Mouse (Mus musculus) right cerebral cortex, postnatal 10 days (tissue): ENCODE results near the gene Methig1.
"Not testable (repeated sequence)": the region's sequence is repeated elsewhere in the genome, so short reads cannot be mapped to it uniquely, and the experiment has no call there.

Experiments
- DNase-seq, 2 experiments: peaks; one replicate each; pipeline ENCODE4 v3.0.0; 2021; ENCODE audit warnings: low spot score in 2 of 2

Gene Methig1

GRCm38 (mm10) chr15:100352711-100353250 is at the start of gene Methig1, which contains the start of gene Mettl7a2:
TSS of gene Methig1 (plus strand) at chr15:100353149.
TSS of gene Mettl7a2 (plus strand) at chr15:100353200.
- no peak for DNase-seq

- DNase-seq: no peak
Observed at GRCm38 (mm10) chr15:100303428-100304018, 49.4 kb upstream of the Methig1 start.

GRCm38 (mm10) chr15:100304019-100304991 is 48.6 kb upstream of the Methig1 start, which contains the start of gene Mettl7a1:
TSS of gene Mettl7a1 (plus strand) at chr15:100304140.
- DNase-seq: peak; percentile 91 to 92

GRCm38 (mm10) chr15:100306201-100306600 is 46.7 kb upstream of the Methig1 start:
- DNase-seq: no peak

DNA sequence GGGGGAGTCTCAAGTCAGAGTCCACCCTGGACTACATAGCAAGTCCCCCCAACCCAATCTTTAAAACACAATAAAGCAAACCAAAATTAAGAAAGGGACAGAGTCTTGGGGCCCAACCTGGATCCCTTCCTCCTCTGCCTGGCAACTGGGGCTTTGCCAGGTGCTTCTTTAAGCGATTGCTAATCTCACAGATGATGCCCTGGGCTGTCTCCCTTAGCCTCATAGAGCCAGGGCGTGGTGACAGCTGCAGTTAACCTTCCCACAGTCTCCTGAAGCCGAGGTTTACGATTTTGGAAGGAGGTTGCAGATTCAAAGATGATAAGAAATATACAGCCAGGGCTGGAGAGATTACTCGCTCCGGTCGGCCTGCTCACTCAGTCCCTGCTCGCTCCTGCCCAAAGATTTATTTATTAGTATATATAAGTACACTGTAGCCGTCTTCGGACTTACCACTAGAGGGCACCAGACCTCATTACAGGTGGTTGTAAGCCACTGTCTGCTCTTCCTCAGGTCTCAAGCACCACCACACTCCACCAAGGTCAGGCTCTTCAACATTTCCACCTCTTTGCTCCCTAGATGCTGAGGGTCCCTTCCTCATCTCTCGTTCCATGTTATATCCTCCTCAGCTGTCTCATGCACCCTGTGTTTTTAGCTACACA is 45.4 kb upstream of the Methig1 start:
- not testable (repeated sequence) for DNase-seq

DNA sequence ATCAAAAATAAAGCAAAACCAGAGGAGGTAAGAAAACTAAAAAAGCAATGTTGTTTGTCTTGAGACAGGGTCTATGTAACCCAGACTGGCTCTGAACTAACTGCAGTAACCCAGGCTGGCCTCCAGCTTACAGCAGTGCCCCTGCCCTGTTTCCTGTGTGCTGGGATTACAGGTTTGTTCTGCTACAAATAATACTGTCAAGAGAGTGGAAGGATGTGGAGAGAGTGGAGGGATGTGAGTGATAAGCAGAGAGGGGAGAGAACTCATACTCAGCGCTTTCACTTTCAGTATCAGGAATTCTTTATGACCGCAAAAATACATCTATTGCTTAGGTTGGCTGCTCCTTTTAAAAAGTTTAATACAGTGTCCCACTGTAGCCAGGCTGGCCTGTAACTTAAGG is 40.6 kb upstream of the Methig1 start:
- no peak for DNase-seq

GRCm38 (mm10) chr15:100314448-100315145 is 38.4 kb upstream of the Methig1 start:
- no peak for DNase-seq

GRCm38 (mm10) chr15:100318014-100318671 is 34.8 kb upstream of the Methig1 start:
- peak in 1 of 2 experiments; percentile 10 for DNase-seq

DNA sequence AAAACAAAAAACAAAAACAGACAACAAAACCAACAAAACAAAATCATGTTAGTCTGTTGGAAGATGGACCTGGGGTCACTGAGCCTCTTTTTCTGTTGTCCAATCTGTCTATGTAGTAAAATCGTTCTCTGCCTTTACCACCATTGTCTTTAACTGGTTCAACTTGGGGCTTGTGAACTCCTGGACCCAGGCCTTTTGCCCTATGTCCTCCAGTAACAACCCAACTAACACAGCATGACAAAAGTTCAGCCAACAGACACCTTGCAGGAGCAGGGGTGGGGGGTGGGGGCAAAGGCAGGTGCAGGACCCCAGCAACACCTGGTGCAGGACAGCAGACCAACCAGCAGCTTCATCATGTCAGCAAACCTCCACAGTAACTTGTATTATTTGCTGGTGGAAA is 33.1 kb upstream of the Methig1 start:
- DNase-seq: no peak

DNA sequence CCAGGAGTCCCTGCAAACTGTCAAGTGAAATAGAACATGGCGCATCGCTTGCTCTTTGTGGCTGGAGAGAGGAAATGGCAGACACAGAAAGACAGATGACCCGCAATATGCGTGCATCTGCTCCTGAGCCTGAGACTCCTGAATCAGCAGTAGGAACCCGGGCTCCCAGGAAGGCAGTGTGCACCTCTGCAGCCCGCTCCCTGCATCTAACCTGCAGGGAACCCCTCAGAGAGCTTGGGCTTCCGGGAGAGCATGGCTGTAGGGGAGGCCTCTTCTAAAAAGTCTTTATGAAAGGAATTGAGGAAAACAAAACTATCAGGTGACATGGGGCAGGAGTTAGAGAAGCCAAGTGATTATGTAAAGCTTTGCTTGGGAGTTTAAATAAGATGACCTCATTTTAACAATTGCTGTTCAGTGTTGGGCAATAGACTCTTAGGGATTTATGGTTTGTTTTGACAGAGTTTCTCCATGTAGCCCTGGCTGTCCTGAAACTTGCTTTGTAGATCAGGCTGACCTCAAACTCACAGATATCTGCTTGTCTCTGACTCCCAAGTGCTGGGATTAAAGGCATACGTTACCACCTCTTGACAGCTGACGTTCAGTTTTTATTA is 32.5 kb upstream of the Methig1 start:
- no peak for DNase-seq

DNA sequence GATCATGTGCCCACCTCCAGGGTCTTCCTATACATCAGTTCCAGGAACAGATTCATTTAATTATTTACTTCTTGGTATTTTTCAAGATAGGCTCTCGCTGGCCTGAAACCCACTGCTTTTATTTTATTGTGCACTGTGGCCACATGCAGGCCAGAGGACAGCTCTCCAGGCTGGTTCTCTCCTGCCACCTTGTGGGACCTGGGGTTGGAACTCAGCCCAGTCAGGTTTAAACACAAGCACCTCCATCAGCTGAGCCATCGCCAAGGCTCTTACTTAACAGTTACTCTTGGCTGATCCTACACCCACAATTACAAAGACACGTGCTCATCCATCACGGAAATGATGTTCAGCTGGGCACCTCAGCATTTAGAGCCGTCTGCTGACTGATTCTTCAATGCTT is 31.8 kb upstream of the Methig1 start:
- peak in 1 of 2 experiments; percentile 32 for DNase-seq

DNA sequence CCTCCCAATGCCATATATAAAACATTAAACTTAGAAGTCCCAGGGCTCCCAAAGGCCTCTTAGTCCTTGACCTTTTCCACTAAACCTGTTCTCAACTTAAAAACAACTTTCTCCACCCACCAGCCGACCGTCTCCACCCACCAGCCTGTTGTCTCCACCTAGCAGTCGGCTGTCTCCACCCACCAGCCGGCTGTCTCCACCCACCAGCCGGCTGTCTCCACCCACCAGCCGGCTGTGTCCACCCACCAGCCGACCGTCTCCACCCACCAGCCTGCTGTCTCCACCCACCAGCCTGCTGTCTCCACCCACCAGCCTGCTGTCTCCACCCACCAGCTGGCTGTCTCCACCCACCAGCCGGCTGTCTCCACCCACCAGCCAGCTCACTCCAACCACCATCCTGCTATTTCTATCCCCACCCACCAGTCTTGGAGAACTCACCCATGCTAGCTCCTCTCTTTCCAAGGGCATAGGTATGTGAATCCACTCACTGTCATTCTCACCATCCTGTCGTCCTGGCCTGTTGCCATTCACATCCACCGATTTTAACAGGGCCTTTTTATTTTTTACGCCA is 28.8 kb upstream of the Methig1 start:
- DNase-seq: peak; percentile 58 to 59

- DNase-seq: no peak
Observed at GRCm38 (mm10) chr15:100325235-100325634, 27.7 kb upstream of the Methig1 start.

DNA sequence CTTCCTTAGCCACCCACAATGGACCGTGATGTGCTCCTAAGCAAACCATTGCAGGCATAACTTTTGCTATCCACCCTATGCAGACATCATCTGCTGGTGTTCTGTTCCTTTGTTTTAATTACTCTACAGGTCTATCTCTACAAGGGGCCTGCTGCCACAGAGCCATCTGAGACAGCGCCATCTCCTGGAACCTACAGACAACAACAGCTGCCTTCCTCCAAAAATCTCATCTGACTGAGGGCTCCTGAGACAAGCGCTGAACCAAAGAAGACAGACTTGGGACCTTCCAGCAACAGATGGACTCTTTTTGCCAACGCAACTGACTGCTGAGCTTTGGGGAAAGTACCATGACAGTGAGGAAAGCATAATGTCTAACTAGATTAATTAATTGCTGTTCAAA is 24.9 kb upstream of the Methig1 start:
- not testable (repeated sequence) for DNase-seq

DNA sequence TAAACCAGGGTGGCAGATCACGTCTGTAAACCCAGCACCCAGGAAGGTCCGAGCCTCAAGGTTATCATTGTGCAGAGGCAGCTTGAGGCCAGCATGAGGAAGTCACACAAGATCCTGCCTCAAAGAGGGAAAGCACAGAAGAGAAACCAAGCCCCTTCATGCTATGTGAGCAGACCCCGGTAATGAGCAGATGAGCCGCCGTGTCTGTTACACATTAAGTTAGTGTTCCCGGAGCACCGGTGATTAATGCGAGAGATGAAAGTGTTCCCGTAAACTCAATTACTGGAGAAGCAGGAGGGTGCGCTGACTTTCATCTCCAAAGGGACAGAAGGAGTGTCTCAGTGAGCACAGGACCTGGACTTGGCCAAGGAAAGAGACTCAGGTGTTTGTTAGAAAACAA is 23.6 kb upstream of the Methig1 start:
- DNase-seq: not testable (repeated sequence)

- no peak for DNase-seq
Observed at GRCm38 (mm10) chr15:100330739-100331138, 22.2 kb upstream of the Methig1 start.

- DNase-seq: not testable (repeated sequence)
Observed at GRCm38 (mm10) chr15:100332077-100332961, 20.6 kb upstream of the Methig1 start.

DNA sequence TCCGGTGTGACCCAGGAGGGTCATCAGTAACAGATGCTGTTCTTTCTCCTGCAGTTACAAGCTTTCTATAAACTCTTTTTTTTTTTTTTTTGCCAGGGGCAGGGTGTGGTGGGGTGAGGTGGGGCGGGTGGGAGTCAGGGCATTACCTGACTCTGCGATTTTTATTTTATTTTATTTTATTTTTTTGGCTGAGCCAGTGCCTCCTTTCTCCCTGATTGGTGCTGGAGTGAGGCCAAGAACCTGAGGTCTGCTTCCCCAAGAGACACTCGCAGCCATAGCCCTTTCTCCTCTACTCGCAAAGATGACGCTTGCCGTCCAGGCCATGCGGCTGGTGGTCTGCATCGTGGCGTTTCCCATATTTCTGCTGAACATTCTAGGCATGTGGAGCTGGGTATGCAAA is 18.3 kb upstream of the Methig1 start, which contains the start of gene Mettl7a3:
TSS of gene Mettl7a3 (plus strand) at position 301 of the 400 bp plus-strand sequence.
- DNase-seq: no peak

GRCm38 (mm10) chr15:100337328-100337727 is 15.6 kb upstream of the Methig1 start:
- DNase-seq: not testable (repeated sequence)
